Comparison of ENCODE assay signal across 14 mouse cellular contexts in the genomic region with DNA sequence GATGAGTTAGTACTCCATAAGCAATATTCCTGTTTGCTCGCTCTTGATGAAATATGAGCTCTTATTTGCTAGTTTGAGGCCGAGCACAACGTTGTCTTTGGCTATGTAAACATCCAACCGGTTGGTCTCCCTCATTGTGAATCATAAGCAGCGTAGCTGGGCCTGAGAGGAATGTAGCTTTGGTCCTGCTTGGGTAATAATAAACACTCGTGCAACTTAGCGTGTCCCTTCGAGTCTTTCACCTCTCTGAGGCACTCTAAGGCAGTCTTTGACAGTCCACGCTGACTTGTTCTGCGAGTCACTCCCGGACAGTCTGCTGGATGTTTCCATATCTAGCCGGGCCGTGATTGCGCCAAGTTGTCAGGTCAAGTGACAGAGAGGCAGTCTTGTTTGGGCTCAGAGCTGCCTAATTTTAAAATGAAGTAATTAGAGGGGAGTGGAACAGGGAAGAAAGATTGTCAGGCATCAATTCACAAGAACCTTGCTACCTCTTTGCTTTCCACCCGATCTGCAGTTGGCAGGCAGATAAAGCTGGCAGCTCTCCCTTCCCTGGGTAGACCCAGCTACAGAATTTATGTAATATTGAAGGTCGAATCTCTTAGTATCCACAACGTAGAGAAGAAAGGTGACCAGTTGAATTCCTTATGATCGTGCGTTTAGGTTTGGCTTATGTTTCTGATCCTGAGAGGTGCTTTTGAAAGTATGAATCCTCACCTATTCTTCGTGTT.
DNase-seq lines count a peak whose midpoint lies in the region; ATAC-seq and TF ChIP-seq lines count a peak whose summit lies in the region.
"Had no signal": no experiment of that assay in that cellular context is flagged by ENCODE, and none has a peak within 500 bp of the region (broad histone marks: within the 10 kb centered on the region; RNA-seq: fewer than 3 reads in every experiment).

No protein-coding gene starts in this region.

- DNase-seq in heart, adult 11 months = peak; percentile 90
- no peak for DNase-seq in heart, postnatal 25 days (ENCODE audit: low spot score)
- peak; percentile 22 to 33 for DNase-seq in heart, adult 18-20 months
- peak; percentile 39 for DNase-seq in lung, embryonic 14.5 days
- no peak for DNase-seq in thymus, adult 18-20 months
- no peak for DNase-seq in ovary, adult 18-20 months (ENCODE audit: low spot score)
- DNase-seq in spleen, postnatal 4 days (ENCODE audit: low spot score in 2 of 2) = no peak
- DNase-seq: kidney, postnatal 14 days; thymus, postnatal 25 days had no signal

- no peak overlapping the region for H3K9ac ChIP-seq in heart, embryonic 11.5 days (ENCODE audit: low read depth, low read length)
- H3K9ac ChIP-seq in lung, embryonic 14.5 days = no peak overlapping the region
- H3K9ac ChIP-seq: midbrain, embryonic 15.5 days; neural tube, embryonic 13.5 days had no signal

- intact Hi-C loops in heart, postnatal 25 days (cut with DNase I) = no loop called here

- no peaks in the 10 kb centered on the region for H3K36me3 ChIP-seq in heart, embryonic 11.5 days (ENCODE audit: control insufficient read depth, insufficient read depth, low read length)
- no peaks in the 10 kb centered on the region for H3K36me3 ChIP-seq in lung, embryonic 14.5 days (ENCODE audit: insufficient read depth)
- H3K36me3 ChIP-seq: midbrain, embryonic 15.5 days; neural tube, embryonic 13.5 days had no signal

- H3K9me3 ChIP-seq in heart, embryonic 11.5 days (replicated peaks; ENCODE audit: control insufficient read depth, low read length) = no peaks in the 10 kb centered on the region
- H3K9me3 ChIP-seq in lung, embryonic 14.5 days (ENCODE audit: low read depth, low read length) = no peaks in the 10 kb centered on the region
- H3K9me3 ChIP-seq: midbrain, embryonic 15.5 days; neural tube, embryonic 13.5 days had no signal

- WGBS in heart, embryonic 11.5 days (ENCODE audit: insufficient replicate concordance) = 67% methylated on average over 20 of the region's 20 CpGs
- WGBS in lung, embryonic 14.5 days = 48% methylated on average over 20 of the region's 20 CpGs

- no peaks in the 10 kb centered on the region for H3K27me3 ChIP-seq in heart, embryonic 11.5 days (ENCODE audit: control insufficient read depth, insufficient read depth, low read length)
- H3K27me3 ChIP-seq in lung, embryonic 14.5 days (ENCODE audit: insufficient read depth, low read length) = no peaks in the 10 kb centered on the region
- H3K27me3 ChIP-seq: midbrain, embryonic 15.5 days; neural tube, embryonic 13.5 days had no signal

- no peak for ATAC-seq in heart, embryonic 11.5 days (replicated peaks; ENCODE audit: insufficient number of reproducible peaks, low FRiP score, low TSS enrichment)
- peak; percentile 65; the same call in 1 of the 2 replicates for ATAC-seq in lung, embryonic 14.5 days (ENCODE audit: insufficient read depth)
- ATAC-seq: CD4-positive, CD25-positive, alpha-beta regulatory T cell, adult 4 months; hindbrain, embryonic 16.5 days; midbrain, embryonic 15.5 days had no signal

- no peak for TF ChIP-seq CTCF in lung, embryonic 14.5 days (IDR thresholded peaks at IDR 0.05; ENCODE audit: low read depth)

- peak overlapping the region; percentile 6; the same call in 1 of the 2 replicates for H3K4me2 ChIP-seq in heart, embryonic 11.5 days
- H3K4me2 ChIP-seq in lung, embryonic 14.5 days = no peak overlapping the region
- H3K4me2 ChIP-seq: midbrain, embryonic 15.5 days; neural tube, embryonic 13.5 days had no signal

- H3K4me3 ChIP-seq in heart, embryonic 11.5 days (ENCODE audit: low read depth, low read length) = no peak overlapping the region
- H3K4me3 ChIP-seq in lung, embryonic 14.5 days (ENCODE audit: low read depth, low read length) = no peak overlapping the region
- H3K4me3 ChIP-seq: midbrain, embryonic 15.5 days; neural tube, embryonic 13.5 days had no signal

- H3K4me1 ChIP-seq in heart, embryonic 11.5 days (ENCODE audit: control insufficient read depth, insufficient read depth, low read length) = no peaks in the 10 kb centered on the region
- H3K4me1 ChIP-seq in lung, embryonic 14.5 days (ENCODE audit: insufficient read depth) = no peaks in the 10 kb centered on the region
- H3K4me1 ChIP-seq: midbrain, embryonic 15.5 days; neural tube, embryonic 13.5 days had no signal

- H3K27ac ChIP-seq in heart, embryonic 11.5 days (ENCODE audit: low read depth, low read length) = no peak overlapping the region
- no peak overlapping the region for H3K27ac ChIP-seq in lung, embryonic 14.5 days (ENCODE audit: low read depth)
- H3K27ac ChIP-seq: midbrain, embryonic 15.5 days; neural tube, embryonic 13.5 days had no signal

Comparison
In these comparisons a context has a peak if more than half of its experiments do, and no peak if none do; other contexts are left out.
1. DNase-seq: peak in heart, adult 11 months (single experiment), heart, adult 18-20 months (2 of 2) and lung, embryonic 14.5 days (single experiment); none in heart, postnatal 25 days (single experiment), thymus, adult 18-20 months (0 of 2), ovary, adult 18-20 months (single experiment) and spleen, postnatal 4 days (0 of 2).